Mouse (Mus musculus) CH12.LX (cell line): ENCODE results near the gene Dgcr8. TPM values are rescaled to one million over a fixed set of nuclear protein-coding genes. Genes with fewer than 3 reads are reported as not detected.

Experiments
- DNase-seq: peaks from one replicate; pipeline ENCODE4 v3.0.0-alpha.2; 2013; ENCODE audit errors: extremely low read depth
- H3K27ac ChIP-seq: 2 replicates; pipeline ENCODE4 v1.5.1; 2012; ENCODE audit warnings: low read depth, mild to moderate bottlenecking, control low read depth, moderate library complexity; ENCODE audit not compliant: insufficient read depth
- H3K27me3 ChIP-seq: replicated peaks from 2 replicates; pipeline ENCODE3; 2012; ENCODE audit warnings: inconsistent platforms
- H3K36me3 ChIP-seq, 2 experiments: replicated peaks in 1 of 2; 2 replicates each; pipeline versions ENCODE3 to v1.6.1; 2012; ENCODE audit warnings: inconsistent platforms in 1 of 2, low read length in 1 of 2, mild to moderate bottlenecking in 1 of 2, mixed read lengths in 1 of 2, moderate library complexity in 1 of 2; ENCODE audit not compliant: control insufficient read depth in 1 of 2, insufficient read depth in 1 of 2
- H3K4me1 ChIP-seq, 2 experiments: 2 replicates each; pipeline ENCODE4 v1.6.1; 2012; ENCODE audit warnings: inconsistent platforms in 1 of 2, moderate library complexity in 1 of 2; ENCODE audit not compliant: insufficient read depth in 2 of 2, control insufficient read depth in 1 of 2
- H3K4me2 ChIP-seq: 2 replicates; pipeline ENCODE4 v1.6.1; 2012; ENCODE audit warnings: low read depth, mild to moderate bottlenecking, control low read depth; ENCODE audit not compliant: poor library complexity, insufficient read depth, severe bottlenecking
- H3K4me3 ChIP-seq, 3 experiments: fragments of 150-350 bp in 1 of 3; sonication (generic) in 1 of 3; replicated peaks in 1 of 3; 2 replicates each; pipeline versions ENCODE3 to v1.5.1; 2011 to 2012; ENCODE audit warnings: low read depth in 2 of 3, low read length in 2 of 3, mild to moderate bottlenecking in 2 of 3, moderate library complexity in 2 of 3, control low read depth in 1 of 3, improper control_type of control experiment in 1 of 3, inconsistent platforms in 1 of 3, mixed read lengths in 1 of 3; ENCODE audit not compliant: poor library complexity in 1 of 3
- H3K79me2 ChIP-seq: replicated peaks from 2 replicates; pipeline ENCODE4 v1.6.1; 2012; ENCODE audit warnings: mild to moderate bottlenecking, moderate library complexity; ENCODE audit not compliant: control insufficient read depth, poor library complexity, insufficient read depth, severe bottlenecking; ENCODE audit errors: extremely low read depth
- H3K9ac ChIP-seq: 2 replicates; pipeline ENCODE4 v1.6.1; 2012; ENCODE audit warnings: low read depth, mild to moderate bottlenecking, control low read depth, moderate library complexity; ENCODE audit not compliant: insufficient read depth
- H3K9me3 ChIP-seq: replicated peaks from 2 replicates; pipeline ENCODE3; 2012; ENCODE audit warnings: low read length, inconsistent platforms, mixed read lengths
- BHLHE40 ChIP-seq: IDR thresholded peaks from 2 replicates; pipeline ENCODE4 v1.6.1; 2011; ENCODE audit warnings: mild to moderate bottlenecking, low read depth, low read length, improper control_type of control experiment
- CHD1 ChIP-seq: IDR thresholded peaks from 2 replicates; pipeline ENCODE4 v1.6.1; 2012; ENCODE audit warnings: low read depth, low read length, improper control_type of control experiment, inconsistent platforms
- CHD2 ChIP-seq: IDR thresholded peaks from 2 replicates; pipeline ENCODE4 v1.6.1; 2011; ENCODE audit warnings: low read length, improper control_type of control experiment
- CTCF ChIP-seq, 2 experiments: IDR thresholded peaks in 1 of 2; conservative IDR thresholded peaks in 1 of 2; 2 replicates each; pipeline ENCODE4 v1.5.1; 2011 to 2012; ENCODE audit warnings: low read depth in 2 of 2, low read length in 2 of 2, improper control_type of control experiment in 1 of 2, inconsistent platforms in 1 of 2, mild to moderate bottlenecking in 1 of 2, moderate library complexity in 1 of 2
- E2F4 ChIP-seq: IDR thresholded peaks from 2 replicates; pipeline ENCODE4 v1.6.1; 2011; ENCODE audit warnings: low read depth, low read length, improper control_type of control experiment; ENCODE audit not compliant: insufficient replicate concordance
- ELF1 ChIP-seq: IDR thresholded peaks from 2 replicates; pipeline ENCODE4 v1.6.1; 2014; ENCODE audit warnings: low read depth, mild to moderate bottlenecking, inconsistent platforms, low read length, improper control_type of control experiment
- GABPA ChIP-seq: IDR thresholded peaks from 2 replicates; pipeline ENCODE4 v1.6.1; 2012; ENCODE audit warnings: low read depth, low read length, improper control_type of control experiment, inconsistent platforms; ENCODE audit not compliant: insufficient replicate concordance
- IRF4 ChIP-seq: IDR thresholded peaks from 2 replicates; pipeline ENCODE4 v1.6.1; 2014; ENCODE audit warnings: low read depth, mild to moderate bottlenecking, inconsistent platforms, low read length, improper control_type of control experiment
- JUND ChIP-seq: conservative IDR thresholded peaks from 2 replicates; pipeline ENCODE4 v1.6.1; 2011; ENCODE audit warnings: low read depth, low read length, improper control_type of control experiment
- MAFK ChIP-seq: IDR thresholded peaks from 2 replicates; pipeline ENCODE4 v1.6.1; 2011; ENCODE audit warnings: low read length, improper control_type of control experiment; ENCODE audit not compliant: insufficient replicate concordance
- MAZ ChIP-seq: IDR thresholded peaks from 2 replicates; pipeline ENCODE4 v1.6.1; 2012; ENCODE audit warnings: low read depth, mild to moderate bottlenecking, inconsistent platforms, low read length, improper control_type of control experiment, moderate library complexity
- MEF2A ChIP-seq: IDR thresholded peaks from 2 replicates; pipeline ENCODE4 v1.6.1; 2014; ENCODE audit warnings: low read depth, mild to moderate bottlenecking, inconsistent platforms, low read length, improper control_type of control experiment, borderline replicate concordance
- MXI1 ChIP-seq: IDR thresholded peaks from 2 replicates; pipeline ENCODE4 v1.6.1; 2011; ENCODE audit warnings: mild to moderate bottlenecking, low read depth, low read length, improper control_type of control experiment
- MYC ChIP-seq: IDR thresholded peaks from 2 replicates; pipeline ENCODE4 v1.6.1; 2011; ENCODE audit warnings: low read depth, mild to moderate bottlenecking, improper control_type of control experiment, low read length
- NELFE ChIP-seq: IDR thresholded peaks from 2 replicates; pipeline ENCODE4 v1.6.1; 2011; ENCODE audit warnings: low read depth, low read length, improper control_type of control experiment
- NRF1 ChIP-seq: IDR thresholded peaks from 2 replicates; pipeline ENCODE4 v1.6.1; 2014; ENCODE audit warnings: low read depth, mild to moderate bottlenecking, inconsistent platforms, low read length, improper control_type of control experiment, moderate library complexity
- POLR2A ChIP-seq: IDR thresholded peaks from 2 replicates; pipeline ENCODE4 v1.6.1; 2011; ENCODE audit warnings: low read depth, mild to moderate bottlenecking, improper control_type of control experiment, low read length
- POLR2AphosphoS2 ChIP-seq: IDR thresholded peaks from 2 replicates; pipeline ENCODE4 v1.6.1; 2011; ENCODE audit warnings: low read depth, low read length, improper control_type of control experiment
- RAD21 ChIP-seq: IDR thresholded peaks from 2 replicates; pipeline ENCODE4 v1.6.1; 2011; ENCODE audit warnings: low read depth, mild to moderate bottlenecking, low read length, improper control_type of control experiment, moderate library complexity
- RCOR1 ChIP-seq: conservative IDR thresholded peaks from 2 replicates; pipeline ENCODE4 v1.6.1; 2012; ENCODE audit warnings: low read depth, mild to moderate bottlenecking, inconsistent platforms, low read length, improper control_type of control experiment
- UBTF ChIP-seq: IDR thresholded peaks from 2 replicates; pipeline ENCODE4 v1.6.1; 2012; ENCODE audit warnings: low read depth, mild to moderate bottlenecking, inconsistent platforms, low read length, improper control_type of control experiment, moderate library complexity
- USF1 ChIP-seq: IDR thresholded peaks from 2 replicates; pipeline ENCODE4 v1.6.1; 2014; ENCODE audit warnings: low read depth, mild to moderate bottlenecking, inconsistent platforms, low read length, improper control_type of control experiment
- ZC3H11A ChIP-seq: IDR thresholded peaks from 2 replicates; pipeline ENCODE4 v1.6.1; 2012; ENCODE audit warnings: low read depth, mild to moderate bottlenecking, inconsistent platforms, low read length, improper control_type of control experiment
- dilution Hi-C: fragments of 300-500 bp; cut with MboI; formaldehyde crosslinking; loops from 2 replicates; pipeline ENCODE4 v1.14.3; 2020; ENCODE audit warnings: low sequenced_read_pairs; ENCODE audit not compliant: extremely low pct_unique_long_range_greater_than_20kb, extremely low pct_ligation_motif_present
- in situ Hi-C: fragments of 300-500 bp; cut with MboI; formaldehyde crosslinking; loops from 3 replicates; pipeline ENCODE4 v1.14.3; 2019; ENCODE audit warnings: low sequenced_read_pairs, low pct_ligation_motif_present, low pct_unique_long_range_greater_than_20kb, mixed read lengths
- polyA plus RNA-seq: library from polyadenylated mRNA; unstranded; fragments of >175 nt; gene quantifications from 2 replicates; pipeline ENCODE4 v1.2.1, GENCODE M21; 2012; ENCODE audit warnings: low read depth; ENCODE audit not compliant: insufficient read length
- total RNA-seq, 2 experiments: library from RNA; depleted of rRNA; stranded (reverse); fragments of 300-350 nt in 1 of 2; fragments of >200 nt in 1 of 2; gene quantifications; 2 replicates each; pipeline ENCODE4 v1.2.3; 2012 to 2014

Dgcr8 gene
- total and polyA plus RNA-seq, 3 experiments, result 29.1 to 39.9 (median 31.8) TPM

- no peak overlapping the region for H3K27ac ChIP-seq
- dilution Hi-C loops, result no loop called here
- H3K4me2 ChIP-seq, result peak overlapping the region; percentile 45
Measured at GRCm38 (mm10) chr16:18233919-18234670, 55.0 kb downstream of the Dgcr8 start.

GRCm38 (mm10) chr16:18233451-18233850 is 55.6 kb downstream of the Dgcr8 start:
- Histone ChIP-seq H3K79me2 (no peaks in the 10 kb centered on the region), H3K4me1 (peaks cover 23 to 72% of the 10 kb centered on the region in 2 experiments), H3K9me3 (no peaks in the 10 kb centered on the region), H3K4me2 (no peak overlapping the region), H3K9ac (peak overlapping the region; percentile 84; the same call in 1 of the 2 replicates), H3K27ac (no peak overlapping the region), H3K36me3 (peaks cover 15 to 47% of the 10 kb centered on the region in 2 experiments), H3K4me3 (peak overlapping the region in 1 of 3 experiments; percentile 24), H3K27me3 (no peaks in the 10 kb centered on the region)
- TF ChIP-seq JUND (no peak), NELFE (no peak), MXI1 (no peak), ZC3H11A (no peak), CHD1 (0 out of 2 replicates have a peak, but pooled peaks have one; percentile 27)
- no peak for DNase-seq
- in situ Hi-C loops, result no loop called here
- dilution Hi-C loops, result no loop called here

More at GRCm38 (mm10) chr16:18233919-18234670, 55.0 kb downstream of the Dgcr8 start:
- in situ Hi-C loops, result no loop called here
- Histone ChIP-seq H3K9ac (peak overlapping the region; percentile 84), H3K27me3 (no peaks in the 10 kb centered on the region), H3K9me3 (no peaks in the 10 kb centered on the region), H3K4me3 (peak overlapping the region; percentile 61 to 79 (median 69)), H3K36me3 (peaks cover 13 to 47% of the 10 kb centered on the region in 2 experiments), H3K79me2 (no peaks in the 10 kb centered on the region), H3K4me1 (peaks cover 23 to 67% of the 10 kb centered on the region in 2 experiments)
- TF ChIP-seq UBTF, result 0 out of 2 replicates have a peak, but pooled peaks have one; percentile 61
- no peak for TF ChIP-seq E2F4
- DNase-seq, result no peak

- dilution Hi-C loops (no loop called here), in situ Hi-C loops (no loop called here)
- no peaks in the 10 kb centered on the region for H3K9me3 ChIP-seq
- H3K4me1 ChIP-seq, result peaks cover 32 to 72% of the 10 kb centered on the region in 2 experiments
- peaks cover 26 to 49% of the 10 kb centered on the region in 2 experiments for H3K36me3 ChIP-seq
- H3K4me2 ChIP-seq, result no peak overlapping the region
- no peaks in the 10 kb centered on the region for H3K79me2 ChIP-seq
- no peaks in the 10 kb centered on the region for H3K27me3 ChIP-seq
- TF ChIP-seq UBTF (no peak), GABPA (no peak), MEF2A (no peak), ELF1 (no peak), RAD21 (no peak), POLR2A (no peak), CTCF (conservative IDR thresholded peaks at IDR 0.05 in 1 of 2, IDR thresholded peaks at IDR 0.05 in 1 of 2; ENCODE audit: low read depth in 2 of 2, low read length in 2 of 2) (no peak), MAFK (no peak), NELFE (no peak), POLR2AphosphoS2 (no peak), MXI1 (no peak), NRF1 (no peak), MYC (no peak), BHLHE40 (no peak), RCOR1 (no peak), ZC3H11A (no peak), CHD2 (no peak), IRF4 (no peak), USF1 (no peak), MAZ (no peak)
- H3K4me3 ChIP-seq, result no peak overlapping the region
- DNase-seq, result no peak
- H3K9ac ChIP-seq, result no peak overlapping the region
- H3K27ac ChIP-seq, result no peak overlapping the region
Measured at GRCm38 (mm10) chr16:18231451-18231850, 57.6 kb downstream of the Dgcr8 start.
